Mouse (Mus musculus): ENCODE measurements around the gene Olfr934.

Olfr934 gene

GRCm38 (mm10) chr9:38988215-38988614 lies at the start of gene Olfr934:
Gene Olfr934 (minus strand): TSS chr9:38988315.
- DNase-seq: no peak

- no peak for DNase-seq
These were observed 35.2 kb upstream of the Olfr934 start, which contains the start of gene Olfr146 for GRCm38 (mm10) chr9:39023277-39023676. Gene Olfr146 (minus strand): TSS chr9:39023377.

GRCm38 (mm10) chr9:38999583-38999982 lies 11.5 kb upstream of the Olfr934 start, which contains the start of gene Olfr935:
Gene Olfr935 (minus strand): TSS chr9:38999683.
- no peak for DNase-seq

- DNase-seq: no peak
These were observed 16.1 kb downstream of the Olfr934 start, which contains the start of gene Olfr933 for GRCm38 (mm10) chr9:38972013-38972412. Gene Olfr933 (plus strand): TSS chr9:38972313.

- peak; percentile 13 for DNase-seq
These were observed 34.0 kb downstream of the Olfr934 start for GRCm38 (mm10) chr9:38954124-38954416.

- DNase-seq: peak; percentile 1
These were observed 34.6 kb downstream of the Olfr934 start for GRCm38 (mm10) chr9:38953401-38954123.
